Mouse (Mus musculus) embryonic facial prominence, embryonic 10.5 days (tissue): ENCODE measurements around the gene Tcf20. TPM values are rescaled to one million over a fixed set of nuclear protein-coding genes. Genes with fewer than 3 reads are reported as not detected.

ENCODE experiments used
- DNase-seq: peaks from one replicate; pipeline ENCODE4 v3.0.0-alpha.2; 2017; ENCODE audit warnings: low spot score
- H3K27ac ChIP-seq: fragments of 300-500 bp; sonication (generic); replicated peaks from 2 replicates; pipeline ENCODE4 v1.5.1; 2016; ENCODE audit warnings: mild to moderate bottlenecking
- H3K27me3 ChIP-seq: fragments of 300-500 bp; sonication (generic); replicated peaks from 2 replicates; pipeline ENCODE4 v1.6.1; 2016; ENCODE audit warnings: low read depth, mild to moderate bottlenecking; ENCODE audit not compliant: poor library complexity, severe bottlenecking
- H3K36me3 ChIP-seq: fragments of 300-500 bp; sonication (generic); replicated peaks from 2 replicates; pipeline ENCODE4 v1.6.1; 2016; ENCODE audit warnings: mild to moderate bottlenecking, moderate library complexity
- H3K4me1 ChIP-seq: fragments of 300-500 bp; sonication (generic); 2 replicates; pipeline ENCODE4 v1.6.1; 2016
- H3K4me3 ChIP-seq: fragments of 300-500 bp; sonication (generic); 2 replicates; pipeline ENCODE4 v1.5.1; 2016; ENCODE audit warnings: mild to moderate bottlenecking, moderate library complexity
- H3K9me3 ChIP-seq: fragments of 300-500 bp; sonication (generic); 2 replicates; pipeline ENCODE4 v1.6.1; 2016; ENCODE audit warnings: mild to moderate bottlenecking
- WGBS: fragments of 180-500 bp; shearing (Covaris S2); methylation state at CpG from one replicate; pipeline ENCODE4 v1.1.7; 2016; 5-methylcytosine and 5-hydroxymethylcytosine counted together
- polyA plus RNA-seq: library from polyadenylated mRNA; unstranded; fragments of >200 nt; fragmentation: Nextera tagmentation; extraction: Ambion mirVana; gene quantifications from 2 replicates; pipeline ENCODE4 v1.2.1, GENCODE M21; 2016

Tcf20 gene
- polyA plus RNA-seq, 1 experiment from 2014 or later, result 8.4 TPM

GRCm38 (mm10) chr15:82964266-82964825 is 23.3 kb downstream of the Tcf20 start:
- Histone ChIP-seq H3K4me1 (peaks cover 67% of the 10 kb centered on the region), H3K27me3 (peaks cover 92% of the 10 kb centered on the region), H3K36me3 (no peaks in the 10 kb centered on the region), H3K27ac (peak overlapping the region; percentile 84; the same call in 1 of the 2 replicates), H3K4me3 (peak overlapping the region; percentile 69), H3K9me3 (no peaks in the 10 kb centered on the region)
- 73% methylated on average over 14 of the region's 14 CpGs for WGBS
- DNase-seq, result peak; percentile 33

- Histone ChIP-seq H3K27me3 (peaks cover 92% of the 10 kb centered on the region), H3K4me3 (peak overlapping the region; percentile 69), H3K9me3 (no peaks in the 10 kb centered on the region), H3K27ac (peak overlapping the region; percentile 84), H3K4me1 (peaks cover 67% of the 10 kb centered on the region), H3K36me3 (no peaks in the 10 kb centered on the region)
- DNase-seq, result peak; percentile 71
- 14% methylated on average over 58 of the region's 82 CpGs for WGBS
These were observed 24.0 kb downstream of the Tcf20 start for GRCm38 (mm10) chr15:82963556-82964156.

- H3K4me3 ChIP-seq, result peak overlapping the region; percentile 69
- H3K27me3 ChIP-seq, result peaks cover 92% of the 10 kb centered on the region
- H3K36me3 ChIP-seq, result no peaks in the 10 kb centered on the region
- WGBS, result 3% methylated on average over 39 of the region's 39 CpGs
- peak overlapping the region; percentile 86 for H3K27ac ChIP-seq
- H3K9me3 ChIP-seq, result no peaks in the 10 kb centered on the region
- peak; percentile 46 for DNase-seq
- H3K4me1 ChIP-seq, result peaks cover 67% of the 10 kb centered on the region
These were observed 24.6 kb downstream of the Tcf20 start for GRCm38 (mm10) chr15:82963090-82963489.

GRCm38 (mm10) chr15:82962536-82962935 is 25.1 kb downstream of the Tcf20 start:
- no peak for DNase-seq
- WGBS, result 34% methylated on average over 4 of the region's 4 CpGs
- no peaks in the 10 kb centered on the region for H3K36me3 ChIP-seq
- peak overlapping the region; percentile 86; the same call in 1 of the 2 replicates for H3K27ac ChIP-seq
- H3K27me3 ChIP-seq, result peaks cover 92% of the 10 kb centered on the region
- peaks cover 67% of the 10 kb centered on the region for H3K4me1 ChIP-seq
- no peaks in the 10 kb centered on the region for H3K9me3 ChIP-seq
- H3K4me3 ChIP-seq, result peak overlapping the region; percentile 69

GRCm38 (mm10) chr15:82960786-82961561 is 26.7 kb downstream of the Tcf20 start:
- H3K27me3 ChIP-seq, result peaks cover 92% of the 10 kb centered on the region
- no peaks in the 10 kb centered on the region for H3K9me3 ChIP-seq
- H3K4me1 ChIP-seq, result peaks cover 76% of the 10 kb centered on the region
- H3K27ac ChIP-seq, result peak overlapping the region; percentile 69
- H3K36me3 ChIP-seq, result no peaks in the 10 kb centered on the region
- 1% methylated on average over 26 of the region's 26 CpGs for WGBS
- H3K4me3 ChIP-seq, result peak overlapping the region; percentile 69
- peak; percentile 61 for DNase-seq

GRCm38 (mm10) chr15:82959151-82959550 is 28.5 kb downstream of the Tcf20 start:
- Histone ChIP-seq H3K9me3 (no peaks in the 10 kb centered on the region), H3K27me3 (peaks cover 92% of the 10 kb centered on the region), H3K4me3 (no peak overlapping the region), H3K27ac (no peak overlapping the region), H3K4me1 (peaks cover 78% of the 10 kb centered on the region), H3K36me3 (0 out of 2 replicates have a peak, but pooled peaks cover 2% of the 10 kb centered on the region)
- 67% methylated on average over 12 of the region's 12 CpGs for WGBS
- no peak for DNase-seq

- peaks cover 84% of the 10 kb centered on the region for H3K4me1 ChIP-seq
- peak overlapping the region; percentile 41 for H3K4me3 ChIP-seq
- peak; percentile 50 for DNase-seq
- 0 out of 2 replicates have a peak, but pooled peaks cover 2% of the 10 kb centered on the region for H3K36me3 ChIP-seq
- WGBS, result 3% methylated on average over 16 of the region's 16 CpGs
- no peaks in the 10 kb centered on the region for H3K9me3 ChIP-seq
- peak overlapping the region; percentile 61 for H3K27ac ChIP-seq
- peaks cover 100% of the 10 kb centered on the region for H3K27me3 ChIP-seq
These were observed 29.4 kb downstream of the Tcf20 start for GRCm38 (mm10) chr15:82958253-82958701.

- H3K27me3 ChIP-seq, result peaks cover 100% of the 10 kb centered on the region
- 0 out of 2 replicates have a peak overlapping the region, but pooled peaks have one; percentile 15 for H3K27ac ChIP-seq
- WGBS, result 59% methylated on average over 4 of the region's 4 CpGs
These were observed 31.0 kb downstream of the Tcf20 start for GRCm38 (mm10) chr15:82956721-82957120.

GRCm38 (mm10) chr15:82956310-82956709 is 31.4 kb downstream of the Tcf20 start:
- peaks cover 84% of the 10 kb centered on the region for H3K4me1 ChIP-seq
- no peak overlapping the region for H3K4me3 ChIP-seq
- no peak for DNase-seq
- 0 out of 2 replicates have a peak overlapping the region, but pooled peaks have one; percentile 15 for H3K27ac ChIP-seq
- WGBS, result 83% methylated on average over 3 of the region's 3 CpGs
- H3K27me3 ChIP-seq, result peaks cover 100% of the 10 kb centered on the region
- H3K9me3 ChIP-seq, result no peaks in the 10 kb centered on the region
- H3K36me3 ChIP-seq, result 0 out of 2 replicates have a peak, but pooled peaks cover 2% of the 10 kb centered on the region

More at GRCm38 (mm10) chr15:82956721-82957120, 31.0 kb downstream of the Tcf20 start:
- Histone ChIP-seq H3K9me3 (no peaks in the 10 kb centered on the region), H3K4me3 (no peak overlapping the region), H3K4me1 (peaks cover 84% of the 10 kb centered on the region), H3K36me3 (0 out of 2 replicates have a peak, but pooled peaks cover 2% of the 10 kb centered on the region)
- no peak for DNase-seq

GRCm38 (mm10) chr15:82955286-82955685 is 32.4 kb downstream of the Tcf20 start:
- H3K4me1 ChIP-seq, result peaks cover 84% of the 10 kb centered on the region
- WGBS, result 88% methylated on average over 8 of the region's 8 CpGs
- H3K36me3 ChIP-seq, result 0 out of 2 replicates have a peak, but pooled peaks cover 2% of the 10 kb centered on the region
- no peak for DNase-seq
- peaks cover 100% of the 10 kb centered on the region for H3K27me3 ChIP-seq
- H3K4me3 ChIP-seq, result no peak overlapping the region
- H3K9me3 ChIP-seq, result no peaks in the 10 kb centered on the region
- no peak overlapping the region for H3K27ac ChIP-seq

- Histone ChIP-seq H3K9me3 (no peaks in the 10 kb centered on the region), H3K27me3 (peaks cover 100% of the 10 kb centered on the region), H3K4me1 (peaks cover 75% of the 10 kb centered on the region), H3K36me3 (0 out of 2 replicates have a peak, but pooled peaks cover 2% of the 10 kb centered on the region), H3K27ac (no peak overlapping the region), H3K4me3 (no peak overlapping the region)
- DNase-seq, result no peak
- 74% methylated on average over 5 of the region's 5 CpGs for WGBS
These were observed 33.6 kb downstream of the Tcf20 start for GRCm38 (mm10) chr15:82954034-82954433.

GRCm38 (mm10) chr15:82953096-82953495 is 34.6 kb downstream of the Tcf20 start:
- no peak for DNase-seq
- Histone ChIP-seq H3K27me3 (peaks cover 100% of the 10 kb centered on the region), H3K27ac (no peak overlapping the region), H3K4me1 (peaks cover 73% of the 10 kb centered on the region), H3K36me3 (0 out of 2 replicates have a peak, but pooled peaks cover 2% of the 10 kb centered on the region), H3K4me3 (no peak overlapping the region), H3K9me3 (no peaks in the 10 kb centered on the region)
- 25% methylated on average over 4 of the region's 4 CpGs for WGBS
